Mouse (Mus musculus): ENCODE data around the gene Fxyd5. TPM values are rescaled to one million over a fixed set of nuclear protein-coding genes. Genes with fewer than 3 reads are reported as not detected.

Fxyd5 gene
- polyA plus RNA-seq (2015; fragmentation: Nextera tagmentation; extraction: Ambion mirVana) = 19.2 and 26.8 TPM in 2 replicates

GRCm38 (mm10) chr7:31042431-31042910 is at the start of gene Fxyd5:
TSS of gene Fxyd5 (minus strand) at chr7:31042481.
- no peaks in the 10 kb centered on the region for H3K36me3 ChIP-seq
- no peak within 1 kb of the TSS for H3K9ac ChIP-seq
- 33% methylated on average over 10 of the region's 10 CpGs for WGBS
- H3K27ac ChIP-seq (replicated peaks) = no peak within 1 kb of the TSS
- H3K4me2 ChIP-seq = peak within 1 kb of the TSS; percentile 33
- H3K9me3 ChIP-seq = no peaks in the 10 kb centered on the region
- ATAC-seq (ENCODE audit: low FRiP score, low read depth) = no peak
- peak within 1 kb of the TSS; percentile 18 for H3K4me3 ChIP-seq
- H3K27me3 ChIP-seq = peaks cover 50% of the 10 kb centered on the region
- peaks cover 3% of the 10 kb centered on the region for H3K4me1 ChIP-seq (replicated peaks)

- Histone ChIP-seq H3K36me3 (no peaks in the 10 kb centered on the region), H3K4me2 (no peak overlapping the region), H3K27me3 (no peaks in the 10 kb centered on the region), H3K9ac (no peak overlapping the region), H3K4me3 (no peak overlapping the region), H3K4me1 (replicated peaks) (no peaks in the 10 kb centered on the region), H3K9me3 (no peaks in the 10 kb centered on the region), H3K27ac (replicated peaks) (no peak overlapping the region)
- WGBS = 91% methylated on average over 2 of the region's 2 CpGs
- ATAC-seq (ENCODE audit: low FRiP score, low read depth) = no peak
These were observed 47.4 kb upstream of the Fxyd5 start for GRCm38 (mm10) chr7:31089721-31090120.

GRCm38 (mm10) chr7:31088206-31088605 is 45.9 kb upstream of the Fxyd5 start:
- no peak overlapping the region for H3K4me2 ChIP-seq
- no peaks in the 10 kb centered on the region for H3K27me3 ChIP-seq
- H3K9ac ChIP-seq = no peak overlapping the region
- no peak overlapping the region for H3K4me3 ChIP-seq
- no peak for ATAC-seq (ENCODE audit: low FRiP score, low read depth)
- 73% methylated on average over 3 of the region's 3 CpGs for WGBS
- no peaks in the 10 kb centered on the region for H3K4me1 ChIP-seq (replicated peaks)
- H3K36me3 ChIP-seq = no peaks in the 10 kb centered on the region
- no peaks in the 10 kb centered on the region for H3K9me3 ChIP-seq
- H3K27ac ChIP-seq (replicated peaks) = no peak overlapping the region

- ATAC-seq (ENCODE audit: low FRiP score, low read depth) = no peak
- Histone ChIP-seq H3K27ac (replicated peaks) (no peak overlapping the region), H3K36me3 (no peaks in the 10 kb centered on the region), H3K4me1 (replicated peaks) (no peaks in the 10 kb centered on the region), H3K4me3 (no peak overlapping the region), H3K27me3 (no peaks in the 10 kb centered on the region), H3K4me2 (no peak overlapping the region), H3K9ac (no peak overlapping the region), H3K9me3 (no peaks in the 10 kb centered on the region)
- WGBS = 70% methylated on average over 2 of the region's 2 CpGs
These were observed 45.0 kb upstream of the Fxyd5 start for GRCm38 (mm10) chr7:31087262-31087661.

GRCm38 (mm10) chr7:31086175-31086755 is 44.0 kb upstream of the Fxyd5 start:
- ATAC-seq (ENCODE audit: low FRiP score, low read depth) = no peak
- H3K9ac ChIP-seq = no peak overlapping the region
- 92% methylated on average over 9 of the region's 9 CpGs for WGBS
- H3K27me3 ChIP-seq = no peaks in the 10 kb centered on the region
- H3K4me2 ChIP-seq = no peak overlapping the region
- H3K9me3 ChIP-seq = no peaks in the 10 kb centered on the region
- H3K4me1 ChIP-seq (replicated peaks) = no peaks in the 10 kb centered on the region
- no peak overlapping the region for H3K27ac ChIP-seq (replicated peaks)
- no peak overlapping the region for H3K4me3 ChIP-seq
- H3K36me3 ChIP-seq = no peaks in the 10 kb centered on the region

- no peaks in the 10 kb centered on the region for H3K9me3 ChIP-seq
- H3K27ac ChIP-seq (replicated peaks) = no peak overlapping the region
- ATAC-seq (ENCODE audit: low FRiP score, low read depth) = no peak
- H3K9ac ChIP-seq = no peak overlapping the region
- H3K4me3 ChIP-seq = no peak overlapping the region
- 11% methylated on average over 3 of the region's 3 CpGs for WGBS
- no peaks in the 10 kb centered on the region for H3K36me3 ChIP-seq
- H3K4me2 ChIP-seq = no peak overlapping the region
- H3K27me3 ChIP-seq = no peaks in the 10 kb centered on the region
- H3K4me1 ChIP-seq (replicated peaks) = no peaks in the 10 kb centered on the region
These were observed 42.9 kb upstream of the Fxyd5 start for GRCm38 (mm10) chr7:31085171-31085570.

- Histone ChIP-seq H3K4me2 (no peak overlapping the region), H3K36me3 (no peaks in the 10 kb centered on the region), H3K4me1 (replicated peaks) (no peaks in the 10 kb centered on the region), H3K27me3 (no peaks in the 10 kb centered on the region), H3K9me3 (no peaks in the 10 kb centered on the region), H3K27ac (replicated peaks) (peak overlapping the region; percentile 32; the same call in 1 of the 2 replicates), H3K9ac (no peak overlapping the region), H3K4me3 (no peak overlapping the region)
- WGBS = 52% methylated on average over 9 of the region's 9 CpGs
- ATAC-seq (ENCODE audit: low FRiP score, low read depth) = no peak
These were observed 41.9 kb upstream of the Fxyd5 start for GRCm38 (mm10) chr7:31084140-31084539.

- Histone ChIP-seq H3K9me3 (no peaks in the 10 kb centered on the region), H3K4me3 (no peak overlapping the region), H3K27me3 (no peaks in the 10 kb centered on the region), H3K4me1 (replicated peaks) (no peaks in the 10 kb centered on the region), H3K36me3 (no peaks in the 10 kb centered on the region), H3K9ac (no peak overlapping the region), H3K4me2 (no peak overlapping the region), H3K27ac (replicated peaks) (no peak overlapping the region)
- WGBS = 59% methylated on average over 14 of the region's 14 CpGs
- peak; percentile 49; the same call in 1 of the 2 replicates for ATAC-seq (ENCODE audit: low FRiP score, low read depth)
These were observed 40.7 kb upstream of the Fxyd5 start for GRCm38 (mm10) chr7:31082831-31083588.

- H3K4me1 ChIP-seq (replicated peaks) = no peaks in the 10 kb centered on the region
- no peak overlapping the region for H3K27ac ChIP-seq (replicated peaks)
- no peaks in the 10 kb centered on the region for H3K27me3 ChIP-seq
- no peak for ATAC-seq (ENCODE audit: low FRiP score, low read depth)
- no peak overlapping the region for H3K9ac ChIP-seq
- no peak overlapping the region for H3K4me3 ChIP-seq
- H3K36me3 ChIP-seq = no peaks in the 10 kb centered on the region
- H3K9me3 ChIP-seq = no peaks in the 10 kb centered on the region
- no peak overlapping the region for H3K4me2 ChIP-seq
These were observed 39.8 kb upstream of the Fxyd5 start for GRCm38 (mm10) chr7:31082106-31082505.

- no peak overlapping the region for H3K27ac ChIP-seq (replicated peaks)
- no peak overlapping the region for H3K4me2 ChIP-seq
- no peak for ATAC-seq (ENCODE audit: low FRiP score, low read depth)
- no peak overlapping the region for H3K4me3 ChIP-seq
- 46% methylated on average over 1 of the region's 1 CpGs for WGBS
- H3K4me1 ChIP-seq (replicated peaks) = no peaks in the 10 kb centered on the region
- no peaks in the 10 kb centered on the region for H3K27me3 ChIP-seq
- H3K9me3 ChIP-seq = no peaks in the 10 kb centered on the region
- H3K36me3 ChIP-seq = no peaks in the 10 kb centered on the region
- H3K9ac ChIP-seq = no peak overlapping the region
These were observed 38.8 kb upstream of the Fxyd5 start for GRCm38 (mm10) chr7:31081106-31081505.

GRCm38 (mm10) chr7:31080611-31081010 is 38.3 kb upstream of the Fxyd5 start:
- no peak overlapping the region for H3K4me2 ChIP-seq
- H3K4me1 ChIP-seq (replicated peaks) = no peaks in the 10 kb centered on the region
- 41% methylated on average over 3 of the region's 3 CpGs for WGBS
- no peak overlapping the region for H3K27ac ChIP-seq (replicated peaks)
- no peaks in the 10 kb centered on the region for H3K27me3 ChIP-seq
- no peak overlapping the region for H3K4me3 ChIP-seq
- no peaks in the 10 kb centered on the region for H3K9me3 ChIP-seq
- ATAC-seq (ENCODE audit: low FRiP score, low read depth) = no peak
- H3K36me3 ChIP-seq = no peaks in the 10 kb centered on the region
- H3K9ac ChIP-seq = no peak overlapping the region

GRCm38 (mm10) chr7:31079670-31080069 is 37.4 kb upstream of the Fxyd5 start:
- Histone ChIP-seq H3K9ac (no peak overlapping the region), H3K9me3 (no peaks in the 10 kb centered on the region), H3K4me2 (no peak overlapping the region), H3K27ac (replicated peaks) (no peak overlapping the region), H3K4me3 (no peak overlapping the region), H3K36me3 (no peaks in the 10 kb centered on the region), H3K27me3 (no peaks in the 10 kb centered on the region), H3K4me1 (replicated peaks) (no peaks in the 10 kb centered on the region)
- WGBS = 94% methylated on average over 8 of the region's 8 CpGs
- ATAC-seq (ENCODE audit: low FRiP score, low read depth) = no peak
